Mouse (Mus musculus) adrenal gland, adult 18-20 months (tissue): ENCODE results near the gene Jmjd1c. TPM values are rescaled to one million over a fixed set of nuclear protein-coding genes. Genes with fewer than 3 reads are reported as not detected.

Source experiments
- DNase-seq, 2 experiments: peaks; one replicate each; pipeline ENCODE4 v3.0.0; 2021 to 2022; ENCODE audit warnings: low spot score in 2 of 2
- long read RNA-seq, 2 experiments: library from polyadenylated mRNA; stranded (forward); transcript quantifications; one replicate each; pipeline ENCODE4 v2.0.0; 2021
- total RNA-seq, 2 experiments: library from RNA; stranded (reverse); gene quantifications; 1 replicate in 1 of 2; 2 replicates in 1 of 2; pipeline ENCODE4 v1.2.3; 2021

Jmjd1c gene
- 10 to 100 TPM; 44.4 to 49.7 TPM for total RNA-seq
- long read RNA-seq, experiment 1, partial matches to known transcripts, result 1 of 1 reads
- long read RNA-seq, experiment 1, other reads (novel, unspliced or antisense), result 0 of 1 reads
- long read RNA-seq, experiment 2, partial matches to known transcripts, result 13 of 14 reads
- long read RNA-seq, experiment 2, other reads (novel, unspliced or antisense), result 1 of 14 reads

DNA sequence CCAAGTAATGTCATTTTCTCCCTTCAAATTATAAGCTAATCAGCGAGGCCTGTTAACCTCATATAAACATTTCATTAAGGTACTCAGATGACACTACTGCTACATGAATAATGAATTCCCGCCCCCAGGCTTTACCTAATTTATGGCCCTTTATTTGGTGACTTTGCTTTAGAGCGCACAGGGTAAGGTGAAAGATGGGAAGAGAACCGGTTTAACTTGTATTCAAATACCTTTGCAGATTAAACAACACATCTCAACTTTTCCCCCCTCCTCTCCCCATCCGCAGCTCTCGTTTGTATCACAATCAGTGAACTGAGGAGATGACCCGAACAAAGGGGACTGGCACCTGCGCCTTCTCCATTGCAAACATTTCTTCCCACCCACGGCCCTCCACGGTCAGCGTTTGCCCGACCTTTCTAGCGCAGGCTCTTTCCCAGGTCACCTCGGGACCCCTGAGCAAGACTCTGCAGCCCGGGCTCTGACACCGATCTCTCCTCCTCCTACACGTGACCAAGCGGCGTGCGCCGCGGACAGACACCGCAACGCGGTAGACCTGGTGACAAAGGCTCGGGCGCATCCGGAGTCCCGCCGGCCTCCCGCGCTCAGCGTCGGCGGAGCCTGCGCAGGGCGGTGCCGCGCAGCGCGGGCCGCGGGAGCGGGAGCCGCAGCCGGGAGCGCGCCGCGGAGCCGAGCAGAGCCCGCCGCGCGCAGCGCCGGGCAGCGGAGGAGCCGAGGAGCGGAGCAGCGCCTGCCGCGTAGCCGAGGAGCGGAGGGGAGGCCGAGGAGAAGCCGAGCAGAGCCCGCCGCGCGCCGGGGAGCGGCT, at the start of gene Jmjd1c:
TSS of gene Jmjd1c (plus strand) at position 328 of the 823 bp plus-strand sequence.
- DNase-seq, result peak; percentile 72 to 73

DNA sequence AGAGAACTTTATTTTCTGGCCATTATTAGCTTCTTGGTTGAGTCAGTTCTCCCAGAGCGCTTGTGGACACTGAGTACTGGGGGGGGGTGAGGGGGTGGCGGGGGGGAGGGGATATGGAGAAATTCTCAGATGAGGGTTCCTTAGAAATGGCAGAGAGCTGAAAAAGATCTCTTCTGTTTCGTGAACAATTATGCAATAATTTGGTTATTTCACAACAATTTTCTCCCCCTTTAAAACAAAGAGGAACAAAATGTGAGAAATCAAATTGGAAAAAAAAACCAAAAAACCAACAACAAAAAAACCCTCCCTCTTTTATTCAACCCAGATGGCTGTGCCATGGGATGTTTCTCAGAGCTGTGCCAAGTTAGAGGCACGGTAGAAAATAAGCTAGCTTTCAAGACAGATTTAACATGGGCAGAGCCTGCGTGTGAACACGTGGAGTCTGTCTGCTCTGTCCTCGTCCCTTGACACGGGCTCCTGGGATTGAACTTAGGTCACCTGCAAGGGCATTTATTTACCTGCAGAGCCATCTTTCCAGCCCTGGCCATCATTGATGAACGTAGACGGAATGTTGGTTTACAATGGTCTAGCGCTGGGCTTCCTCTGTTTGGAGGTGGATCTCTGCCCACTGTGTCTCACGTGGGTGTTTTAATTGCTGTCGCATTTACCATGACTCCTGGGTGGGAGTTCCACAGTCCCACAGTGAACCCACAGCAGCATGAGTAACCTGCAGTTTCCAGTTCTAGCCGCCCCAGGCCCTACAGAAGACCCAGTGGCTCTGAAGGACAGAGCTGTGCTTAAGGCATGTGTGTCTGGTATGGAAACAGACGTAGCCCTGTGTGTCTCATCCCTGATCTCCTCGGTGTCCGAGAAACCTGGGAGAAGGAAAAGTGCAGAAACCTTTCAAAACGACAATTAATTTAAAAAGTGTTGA, 47.9 kb upstream of the Jmjd1c start:
- DNase-seq, result no peak

DNA sequence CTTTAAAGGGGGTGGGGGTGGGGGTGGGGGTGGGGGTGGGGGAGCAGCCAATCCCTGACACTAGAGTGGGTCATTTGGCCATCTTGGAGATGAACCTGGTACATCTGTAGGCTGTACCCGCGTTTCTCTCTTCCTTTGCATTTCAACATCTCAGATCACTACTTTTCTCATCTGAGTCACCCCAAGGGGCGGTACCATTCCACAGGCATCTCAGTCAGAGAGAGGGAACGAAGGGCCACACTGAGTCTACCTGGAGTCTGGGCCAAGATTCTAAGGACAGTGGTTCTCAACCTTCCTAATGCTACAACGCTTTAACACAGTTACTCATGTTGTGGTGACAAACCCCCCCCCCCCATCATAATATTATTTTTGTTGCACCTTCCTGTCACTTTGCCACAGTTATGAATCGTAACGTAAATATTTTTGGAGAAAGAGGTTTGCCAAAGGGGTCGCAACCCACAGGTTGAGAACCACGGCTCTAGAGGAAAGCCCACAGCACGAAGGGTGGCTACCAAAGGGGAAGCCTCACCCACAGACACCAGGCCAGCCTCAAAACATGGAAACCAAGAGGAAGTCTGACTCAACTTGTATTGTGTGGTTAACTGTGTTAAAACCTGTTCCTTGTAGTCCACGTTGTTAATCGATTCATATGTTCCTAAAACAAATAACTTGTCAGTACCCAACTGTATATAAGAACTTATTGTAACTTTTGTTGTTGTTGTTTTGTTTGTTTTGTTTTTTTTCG, 46.9 kb upstream of the Jmjd1c start:
- DNase-seq, result no peak

DNA sequence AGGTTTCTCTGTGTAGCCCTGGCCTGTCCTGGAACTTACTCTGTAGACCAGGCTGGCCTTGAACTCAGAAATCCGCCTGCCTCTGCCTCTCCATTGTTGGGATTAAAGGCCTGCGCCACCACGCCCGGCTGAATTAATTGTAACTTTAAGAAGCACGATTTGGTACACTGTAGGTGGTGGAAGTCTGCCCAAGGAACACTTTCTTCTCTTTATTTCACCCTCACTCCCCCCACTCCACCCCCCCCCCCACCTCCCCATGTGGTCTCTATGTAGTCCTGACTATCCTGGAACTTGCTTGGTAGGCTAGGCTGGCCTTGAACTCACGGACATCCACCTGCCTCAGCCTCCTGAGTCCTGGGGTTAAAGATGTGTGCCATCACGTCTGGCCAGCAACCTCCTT, 46.3 kb upstream of the Jmjd1c start:
- no peak for DNase-seq

DNA sequence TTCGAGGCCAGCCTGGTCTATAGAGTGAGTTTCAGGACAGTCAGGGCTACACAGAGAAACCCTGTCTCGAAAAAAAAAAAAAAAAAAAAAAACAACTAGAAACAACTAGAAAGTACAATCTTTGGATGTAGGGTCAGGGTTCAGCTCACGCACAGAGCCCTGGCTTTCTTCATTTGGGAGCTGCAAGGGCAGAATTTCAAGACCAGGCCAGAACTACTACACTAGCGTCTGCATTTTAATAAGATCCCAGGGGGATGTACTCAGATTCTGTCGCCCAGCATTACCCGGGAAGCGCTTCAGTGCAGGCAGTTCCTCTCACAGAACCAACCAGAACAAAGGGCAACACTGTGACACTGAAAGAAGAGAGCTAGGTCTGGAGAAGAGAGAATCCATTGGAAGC, 45.2 kb upstream of the Jmjd1c start:
- DNase-seq, result no peak

DNA sequence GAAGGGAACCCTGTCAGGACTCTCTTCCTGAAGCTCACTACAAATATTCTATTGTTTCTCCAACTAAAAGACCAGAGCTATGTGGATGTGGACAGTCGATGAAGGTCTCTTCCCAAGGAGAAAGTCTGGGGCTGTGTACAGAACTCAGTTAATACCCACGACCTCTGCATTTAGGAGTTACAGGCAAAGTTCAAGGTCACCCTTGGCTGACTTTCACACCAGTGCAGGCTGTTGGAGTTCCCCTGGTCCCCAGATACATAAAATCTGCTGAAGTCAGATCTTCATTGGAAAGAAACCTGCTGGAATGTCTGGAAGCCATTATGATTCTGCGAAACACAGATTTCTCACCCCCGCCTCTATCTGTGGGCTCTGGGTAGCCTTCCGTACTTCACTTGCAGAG, 44.5 kb upstream of the Jmjd1c start:
- no peak for DNase-seq

DNA sequence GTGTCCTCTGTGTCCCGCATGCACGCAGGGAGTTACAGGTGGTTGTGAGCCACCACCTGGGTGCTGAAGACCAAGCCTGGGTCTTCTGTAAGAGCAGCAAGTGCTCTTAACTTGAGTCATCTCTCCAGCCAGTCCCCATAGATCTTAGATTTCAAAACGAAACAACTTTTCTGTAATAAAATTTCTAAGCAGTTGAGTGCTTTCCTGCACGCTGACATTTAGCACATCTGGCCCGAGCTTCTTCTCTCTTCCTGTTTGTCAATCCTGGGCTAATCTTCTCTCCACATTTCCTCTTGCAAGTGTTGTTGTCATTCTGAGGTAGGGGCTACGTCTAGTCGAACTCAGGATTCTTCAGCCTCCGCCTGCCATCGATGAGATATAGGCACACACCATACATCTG, 43.5 kb upstream of the Jmjd1c start:
- no peak for DNase-seq

DNA sequence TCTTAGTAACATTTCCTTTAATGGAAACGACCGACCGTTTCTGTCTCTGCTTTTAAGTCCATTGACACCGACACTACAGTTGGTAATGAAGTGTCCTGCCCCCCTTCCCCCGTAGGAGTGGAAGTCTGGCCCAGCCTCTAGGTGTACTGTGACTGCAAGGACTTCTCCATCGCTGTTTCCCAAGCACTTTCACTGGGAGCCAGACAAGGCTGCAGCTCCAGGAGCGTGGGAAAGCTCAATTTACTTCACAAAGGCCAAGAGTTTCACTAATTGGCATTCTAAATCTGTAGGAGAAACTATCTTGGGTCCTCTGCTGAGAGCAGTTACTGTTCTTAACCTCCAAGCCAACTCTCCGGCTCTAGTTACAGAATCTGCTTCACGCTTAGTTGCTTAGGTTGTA, 42.5 kb upstream of the Jmjd1c start:
- DNase-seq, result no peak

DNA sequence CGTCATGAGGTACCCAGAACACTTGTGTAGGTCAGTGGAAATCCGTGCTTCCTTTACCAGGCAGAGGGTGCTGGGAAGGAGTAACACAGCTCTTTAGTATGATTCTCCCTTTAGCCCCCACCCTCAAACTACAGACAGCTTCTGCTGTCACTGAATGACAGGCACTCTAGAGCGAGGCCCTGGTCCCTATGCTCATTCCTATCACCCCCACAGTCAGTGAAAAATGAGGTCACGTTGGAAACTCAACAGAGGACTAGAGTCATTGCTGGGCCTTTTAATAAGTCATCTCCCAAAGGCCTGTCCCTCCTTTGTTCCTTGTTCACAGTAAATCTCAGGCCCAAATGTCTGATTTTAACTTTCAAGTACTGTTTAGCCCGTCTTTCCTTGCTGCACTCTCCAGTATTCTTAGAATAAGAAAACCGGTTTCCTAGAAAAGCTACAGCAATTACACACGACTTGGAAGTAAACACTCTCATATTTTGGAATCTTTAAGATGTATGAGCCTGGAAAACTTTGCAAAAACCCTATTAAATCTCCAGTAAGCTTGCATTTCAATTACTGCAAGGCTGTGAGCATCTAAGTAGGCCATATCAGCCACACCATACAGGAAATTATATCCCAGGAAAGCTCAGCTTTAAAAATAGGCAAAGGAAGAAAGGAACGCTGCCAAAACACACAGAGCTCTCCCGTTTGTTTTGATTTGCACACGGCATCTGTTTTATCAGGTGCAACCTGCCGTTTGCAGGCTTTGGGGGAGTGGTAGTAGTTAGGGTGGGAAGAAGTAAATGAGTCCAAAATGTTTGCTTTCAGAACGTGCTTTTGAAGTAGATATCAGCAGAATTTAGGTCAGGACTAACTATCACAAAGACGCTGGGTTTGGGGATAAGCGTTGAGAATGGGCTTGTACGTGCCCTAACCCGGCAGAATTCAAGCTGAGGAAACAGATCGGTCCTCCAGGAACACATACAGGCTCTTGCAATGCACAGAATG, 39.8 kb upstream of the Jmjd1c start:
- no peak for DNase-seq

DNA sequence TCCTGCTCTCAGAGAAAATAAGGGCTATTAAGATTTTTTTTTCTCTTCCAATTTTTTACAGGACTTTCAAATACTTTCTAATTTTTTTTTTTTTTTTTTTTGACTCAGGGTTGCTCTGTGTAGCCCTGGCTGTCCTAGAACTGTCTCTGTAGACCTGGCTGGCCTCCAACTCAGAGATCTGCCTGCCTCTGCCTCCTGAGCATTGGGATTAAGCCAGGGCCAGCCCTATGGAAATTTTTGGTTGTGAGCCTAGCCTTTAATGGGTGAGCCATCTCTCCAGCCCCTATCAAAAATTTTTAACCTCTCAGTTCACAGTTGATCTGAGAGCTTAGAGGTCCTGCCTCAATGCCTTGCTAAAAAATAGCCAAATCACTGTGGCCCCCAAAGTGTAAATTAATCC, 38.7 kb upstream of the Jmjd1c start:
- no peak for DNase-seq

DNA sequence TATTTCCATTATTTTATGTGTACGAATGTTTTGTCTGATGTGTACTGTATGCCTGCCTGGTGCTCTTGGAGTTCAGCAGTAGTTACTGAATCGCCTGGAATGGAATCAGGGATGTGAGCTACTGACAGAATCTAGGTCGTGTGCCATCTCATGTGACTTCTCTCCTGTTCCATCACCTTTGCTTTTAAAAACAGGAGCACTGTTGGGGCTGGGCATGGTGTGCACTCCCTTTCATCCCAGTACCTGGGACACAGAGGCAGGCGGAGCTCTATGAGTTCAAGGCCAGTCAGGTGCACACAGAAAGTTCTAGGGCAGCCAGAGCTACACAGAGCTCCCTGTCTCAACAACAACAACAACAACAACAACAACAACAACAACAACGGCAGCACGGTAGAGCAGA, 38.2 kb upstream of the Jmjd1c start:
- DNase-seq, result no peak

DNA sequence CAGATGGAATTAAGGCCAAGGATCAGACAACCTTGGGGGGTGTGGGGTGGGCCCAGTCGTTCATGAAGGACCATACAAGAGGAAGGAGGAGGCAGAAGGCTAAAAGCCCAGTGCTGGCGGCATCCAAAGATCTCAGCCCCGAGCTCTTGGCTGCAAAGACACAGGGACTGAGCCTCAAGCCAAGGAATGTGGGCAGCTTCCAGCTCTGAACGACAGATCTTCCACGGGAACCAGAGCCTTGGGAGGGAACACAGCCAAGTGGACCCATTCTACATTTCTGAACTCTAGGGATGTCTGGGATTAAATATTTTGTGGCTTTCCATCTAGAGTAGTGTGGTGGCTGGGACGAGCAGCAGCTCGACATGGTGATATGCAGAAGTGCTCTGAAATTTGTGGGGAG, 37.6 kb upstream of the Jmjd1c start:
- DNase-seq, result no peak

DNA sequence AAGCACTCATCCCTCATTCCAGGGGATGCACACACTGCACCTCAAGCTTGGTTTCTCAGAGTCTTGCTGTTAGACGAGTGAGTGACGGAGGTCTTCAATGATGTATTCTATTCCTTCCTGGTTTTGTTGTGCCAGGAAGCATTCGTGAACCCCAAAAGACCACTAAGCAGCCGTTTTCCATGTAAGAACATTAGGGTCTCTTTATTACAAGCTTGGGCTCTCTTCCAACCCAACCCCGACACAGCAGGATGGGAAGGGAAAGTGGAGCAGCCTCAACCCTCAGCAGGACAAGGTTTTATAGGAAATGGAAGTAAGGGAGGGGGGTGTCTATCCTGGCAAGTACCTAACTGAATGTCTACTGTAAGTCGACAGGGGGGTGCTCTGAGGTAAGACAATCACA, 37.2 kb upstream of the Jmjd1c start:
- no peak for DNase-seq

DNA sequence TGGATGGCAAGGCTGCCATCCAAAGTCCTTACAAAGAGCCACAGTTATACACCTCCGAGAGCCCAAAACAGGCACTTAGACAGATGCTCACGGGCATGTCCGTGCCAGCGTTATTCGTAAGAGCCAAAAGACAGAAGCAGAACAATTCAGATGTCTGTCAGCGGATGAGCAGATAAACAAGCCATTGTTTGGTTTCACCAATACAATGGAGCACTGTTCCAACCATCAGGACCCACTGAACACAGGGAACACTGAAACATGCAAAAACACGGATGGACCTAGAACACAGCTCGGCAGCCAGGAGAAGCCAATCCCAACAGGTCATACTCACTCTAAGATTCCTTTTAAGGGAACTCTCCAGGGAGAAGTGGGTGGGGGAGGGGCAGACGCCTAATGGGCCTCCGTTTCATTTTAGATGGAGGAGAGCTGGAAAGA, 34.5 kb upstream of the Jmjd1c start:
- DNase-seq, result no peak

DNA sequence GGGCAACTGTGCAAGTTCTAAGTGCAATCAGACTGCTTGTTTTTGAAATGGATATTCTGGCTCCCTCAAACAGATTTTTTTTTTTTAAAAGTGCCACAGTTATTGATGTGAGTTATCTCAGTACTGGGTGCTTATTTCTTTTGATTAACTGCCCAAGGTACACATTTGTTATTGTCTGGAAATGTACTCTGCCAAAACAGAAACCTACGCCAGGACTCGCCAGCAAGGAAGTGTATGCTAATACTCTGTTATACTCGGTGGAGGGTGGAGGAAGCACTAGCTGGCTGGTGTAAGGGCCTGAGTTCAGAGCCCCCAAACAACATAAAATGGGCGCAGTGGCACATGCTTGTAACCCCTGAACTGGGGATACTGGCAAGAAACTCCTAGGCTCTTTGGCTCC, 34.1 kb upstream of the Jmjd1c start:
- no peak for DNase-seq

DNA sequence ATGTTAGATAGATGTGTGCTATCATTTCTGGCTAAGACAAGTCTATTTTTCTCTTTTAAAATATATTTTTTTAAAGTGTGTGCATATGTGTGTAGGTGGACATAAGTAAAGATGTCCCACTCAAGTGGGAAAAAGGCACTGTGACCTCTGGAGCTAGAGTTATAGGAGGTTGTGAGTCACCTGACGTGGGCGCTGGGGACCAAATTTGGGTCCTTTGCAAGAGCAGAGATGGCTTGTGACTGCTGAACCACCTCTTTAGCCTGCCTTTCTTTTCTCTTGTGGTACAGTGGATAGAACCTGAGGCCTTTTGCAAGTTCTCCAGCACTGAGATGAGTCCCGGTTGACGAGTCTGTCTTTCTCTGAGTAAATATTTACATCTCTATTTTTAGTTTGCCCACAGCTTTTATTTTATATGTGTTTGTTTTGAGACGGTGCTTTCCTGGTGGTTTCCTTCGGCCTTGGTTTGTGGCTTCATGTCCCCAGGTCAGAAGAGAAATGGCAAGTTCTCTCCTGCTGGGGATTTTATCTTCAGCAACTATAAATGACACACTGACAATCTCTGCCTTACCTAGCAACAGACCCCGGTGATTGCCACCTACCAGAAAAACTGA, 30.5 kb upstream of the Jmjd1c start:
- no peak for DNase-seq

DNA sequence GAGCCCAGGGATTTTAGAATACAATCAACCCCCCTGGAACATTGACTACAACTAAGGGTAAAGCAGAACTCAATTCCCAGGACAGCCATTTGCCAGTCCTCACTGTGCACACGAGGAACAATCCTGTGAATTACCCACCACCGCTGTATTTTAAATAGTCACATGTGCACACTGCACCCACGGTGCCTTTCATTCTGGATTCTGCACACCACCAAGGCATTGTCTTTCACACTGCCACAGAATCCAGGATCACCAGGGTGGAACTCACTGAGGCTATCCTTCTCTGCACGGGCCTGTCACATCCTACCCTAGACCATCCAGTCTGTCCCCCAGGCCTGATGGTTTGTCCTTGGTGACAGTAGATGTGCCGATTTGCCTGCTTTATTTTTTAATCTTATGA, 30.0 kb upstream of the Jmjd1c start:
- DNase-seq, result no peak

DNA sequence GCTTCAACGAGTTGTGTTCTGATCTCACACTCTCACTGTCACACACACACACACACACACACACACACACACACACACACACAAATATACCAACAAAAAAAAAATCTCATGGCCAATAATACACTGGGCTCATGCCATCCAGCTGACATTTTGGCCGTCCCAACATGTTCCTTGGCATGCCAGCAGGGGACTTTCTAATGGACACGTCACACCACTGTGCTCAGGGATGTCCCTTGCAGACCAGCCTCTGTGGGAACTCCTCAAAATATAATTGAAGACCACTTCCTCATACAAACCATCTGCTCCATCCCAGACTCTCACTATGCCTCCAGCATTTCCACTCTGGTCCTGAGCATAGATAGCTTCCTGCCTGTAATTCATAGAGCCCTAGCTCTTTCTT, 29.5 kb upstream of the Jmjd1c start:
- DNase-seq, result no peak

DNA sequence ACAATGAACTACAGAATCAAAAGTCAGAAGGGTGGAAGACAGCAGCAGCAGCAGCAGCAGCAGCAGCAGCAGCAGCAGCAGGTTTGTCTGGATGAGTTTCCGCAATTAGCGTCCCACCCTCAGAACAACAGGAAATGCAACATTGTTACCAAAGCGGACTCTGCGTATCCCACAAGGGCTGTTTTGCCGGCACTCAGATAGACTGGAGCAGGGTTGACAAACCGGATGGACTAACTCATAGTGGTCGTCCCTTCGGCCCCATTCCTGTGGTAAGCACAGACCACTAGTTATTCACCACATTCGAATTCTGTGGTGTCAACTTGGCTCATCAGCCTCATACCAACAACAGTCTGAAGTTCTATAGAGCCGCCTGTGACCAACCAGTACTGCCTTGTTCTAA, 26.9 kb upstream of the Jmjd1c start:
- DNase-seq, result no peak
